Mouse (Mus musculus) bone marrow, adult 2 months (tissue): ENCODE measurements around the gene Dpysl5.

ENCODE experiments used
- CTCF ChIP-seq: fragments of 200-500 bp; IDR thresholded peaks from 2 replicates; pipeline ENCODE4 v1.5.1; 2011; ENCODE audit warnings: low read length, control low read depth; ENCODE audit not compliant: control insufficient read depth, insufficient read depth
- POLR2A ChIP-seq: fragments of 200-500 bp; IDR thresholded peaks from 2 replicates; pipeline ENCODE4 v1.6.1; 2011; ENCODE audit warnings: low read depth, mild to moderate bottlenecking, control low read depth, low read length, borderline replicate concordance; ENCODE audit not compliant: control insufficient read depth

GRCm38 (mm10) chr5:30712002-30712390, 632 bp downstream of the Dpysl5 start:
- TF ChIP-seq POLR2A (no peak), CTCF (no peak)
